Mouse (Mus musculus): ENCODE measurements around the gene Glrp1.

Glrp1 gene

DNA sequence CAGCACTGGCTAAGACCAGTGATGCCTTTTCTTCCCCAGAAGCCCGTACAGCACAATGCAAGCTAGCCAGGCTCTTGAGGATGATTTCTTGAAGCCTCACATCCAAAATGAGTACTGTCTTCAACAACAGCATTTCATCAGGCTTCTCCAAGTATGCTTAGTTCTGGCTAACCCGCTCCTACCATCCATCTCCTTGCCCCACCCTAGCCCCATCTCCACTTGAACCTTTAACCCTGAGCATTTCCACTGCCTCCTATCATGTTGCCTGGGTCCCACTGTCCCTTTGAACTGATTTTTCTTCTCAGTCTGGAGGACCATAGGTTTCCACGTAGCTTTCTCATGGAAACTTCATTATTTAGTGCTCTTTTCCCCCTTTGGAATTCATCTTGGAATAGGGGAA lies 17.5 kb downstream of the Glrp1 start:
- no peak for DNase-seq (ENCODE audit: low spot score in 2 of 2)

- peak; percentile 22 to 34 for DNase-seq (ENCODE audit: low spot score in 2 of 2)
Measured at GRCm38 (mm10) chr1:88491617-88492378, 18.1 kb downstream of the Glrp1 start.

GRCm38 (mm10) chr1:88490164-88490563 lies 19.7 kb downstream of the Glrp1 start:
- no peak for DNase-seq (ENCODE audit: low spot score in 2 of 2)

DNA sequence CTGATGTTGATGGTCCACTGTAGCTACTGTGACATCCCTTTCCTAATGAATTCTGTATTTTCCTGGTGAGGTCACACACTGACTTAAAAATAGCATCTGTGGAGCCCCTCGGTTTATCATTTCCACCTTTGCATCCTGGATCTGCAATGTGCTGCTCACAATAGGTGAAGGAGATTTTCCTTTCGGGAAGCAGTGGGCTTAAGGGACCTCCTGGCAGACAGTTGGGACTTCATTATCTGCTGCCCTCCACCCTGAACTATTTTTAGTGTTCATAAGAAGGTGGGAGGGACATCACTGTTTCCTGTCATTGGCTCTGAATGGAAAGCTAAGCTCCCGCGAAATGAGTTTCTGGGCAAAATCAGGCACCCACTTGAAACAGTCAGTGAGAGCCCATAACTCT lies 20.9 kb downstream of the Glrp1 start:
- no peak for DNase-seq (ENCODE audit: low spot score in 2 of 2)

- no peak for DNase-seq (ENCODE audit: low spot score in 2 of 2)
Measured at GRCm38 (mm10) chr1:88486336-88486735, 23.5 kb downstream of the Glrp1 start.

DNA sequence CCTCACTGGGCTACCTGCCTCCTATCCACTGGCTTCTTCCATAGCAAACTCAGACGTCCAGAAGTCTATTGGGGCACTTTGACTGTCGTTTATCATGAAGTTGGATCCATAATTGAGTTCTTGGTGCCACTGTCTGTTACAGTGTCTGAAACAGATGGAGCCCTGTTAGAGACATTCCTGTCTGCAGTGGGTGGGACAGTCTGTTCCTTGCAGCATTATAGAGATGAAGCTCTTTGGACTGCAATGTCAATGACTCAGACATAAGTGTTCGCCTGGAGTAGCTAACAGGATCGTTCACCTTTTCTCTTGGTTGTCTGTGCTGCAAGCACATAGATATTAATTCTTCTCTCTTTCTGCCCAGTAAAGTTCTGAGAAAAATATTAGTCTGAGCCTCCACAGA lies 25.8 kb downstream of the Glrp1 start:
- DNase-seq (ENCODE audit: low spot score in 2 of 2) = no peak

DNA sequence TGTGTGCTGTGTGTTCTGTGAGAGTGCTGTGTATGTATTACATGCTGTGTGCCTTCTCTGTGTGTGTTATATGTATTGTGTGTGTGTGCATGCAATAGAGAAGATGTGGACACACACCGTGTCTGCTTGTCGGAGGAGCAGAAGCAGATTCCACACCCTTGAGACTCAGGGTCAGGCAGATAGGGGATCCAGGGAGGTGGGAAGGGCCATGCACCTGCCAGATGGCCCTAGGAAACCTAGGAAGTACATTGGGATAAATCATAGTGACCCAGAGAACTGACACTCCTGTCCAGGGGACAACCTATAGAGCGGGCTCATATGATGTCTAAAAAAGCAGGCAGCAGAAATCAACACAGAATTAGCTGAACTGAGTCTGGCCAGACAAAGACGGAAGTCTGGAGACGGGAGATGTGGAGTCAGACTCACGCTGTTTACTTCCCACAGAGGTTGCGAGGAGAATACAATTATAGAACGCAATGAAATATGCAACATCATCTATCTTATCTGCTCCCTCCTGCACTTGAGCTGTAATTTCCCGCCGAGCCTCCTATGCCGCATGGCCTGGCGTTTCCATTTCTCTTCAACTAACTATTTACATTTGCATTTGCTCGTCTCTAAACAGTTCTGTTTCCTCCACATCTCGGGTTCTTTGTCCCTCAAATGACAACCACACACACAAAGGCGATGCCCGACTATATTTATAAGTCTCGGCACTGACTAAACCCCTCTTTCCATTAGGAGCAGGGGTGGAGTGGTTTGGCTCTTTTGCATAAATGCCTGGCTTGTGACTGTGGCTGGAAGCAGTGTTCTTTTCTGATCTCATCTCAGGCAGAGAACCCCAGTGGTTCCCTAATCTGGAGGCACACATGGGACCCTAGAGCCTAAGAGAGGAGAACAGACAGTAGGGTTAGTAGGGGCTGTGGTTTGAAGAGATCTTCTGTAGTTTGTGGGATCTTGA lies 27.4 kb downstream of the Glrp1 start:
- DNase-seq (ENCODE audit: low spot score in 2 of 2) = no peak

DNA sequence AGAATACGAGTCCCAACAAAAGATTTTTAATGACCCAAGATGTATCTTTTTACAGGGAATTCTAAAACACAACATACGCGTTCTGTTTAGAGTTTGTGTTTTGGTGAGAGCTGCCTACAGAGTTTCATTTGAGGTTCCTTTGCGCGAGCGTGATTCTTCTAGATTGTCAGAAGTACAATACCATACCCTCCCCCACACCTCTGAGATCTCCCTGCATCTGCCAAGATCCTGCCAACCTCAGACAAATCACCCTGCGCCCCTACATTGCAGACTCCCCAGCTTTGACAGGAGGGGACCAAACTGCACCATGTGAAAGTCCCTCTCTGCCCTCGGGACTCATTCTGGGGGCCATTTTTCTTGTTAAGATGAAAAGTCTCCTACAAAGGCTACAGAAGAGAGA lies 29.3 kb downstream of the Glrp1 start:
- no peak for DNase-seq (ENCODE audit: low spot score in 2 of 2)

- DNase-seq (ENCODE audit: low spot score in 2 of 2) = no peak
Measured at GRCm38 (mm10) chr1:88478205-88478604, 31.7 kb downstream of the Glrp1 start.

DNA sequence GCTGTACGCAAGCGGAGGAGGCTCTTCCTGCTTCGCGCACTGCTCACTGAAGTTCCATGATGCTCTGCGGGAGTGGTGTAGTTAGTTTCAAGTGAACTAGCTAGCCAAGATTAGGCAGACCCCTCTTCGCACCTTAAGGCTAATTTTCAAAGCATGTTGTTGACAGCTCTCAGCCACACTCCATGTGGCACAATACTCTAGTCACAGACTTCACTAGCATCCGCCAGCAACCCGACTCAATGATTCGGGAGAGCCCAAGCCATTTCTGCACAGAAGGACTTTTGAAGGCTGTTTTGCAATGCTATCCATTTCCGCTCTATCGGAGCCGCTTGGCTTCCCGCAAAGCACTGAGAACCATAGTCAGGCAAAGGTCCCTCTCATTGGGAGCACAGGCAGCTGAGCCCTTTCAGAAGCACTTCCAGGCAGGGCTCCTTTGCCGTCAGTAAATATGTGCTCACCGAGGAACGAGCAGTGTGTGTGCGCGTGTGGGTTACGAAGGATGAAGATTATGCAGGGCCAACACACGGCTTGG lies 33.2 kb downstream of the Glrp1 start:
- DNase-seq (ENCODE audit: low spot score in 2 of 2) = no peak

GRCm38 (mm10) chr1:88475502-88475953 lies 34.3 kb downstream of the Glrp1 start:
- DNase-seq (ENCODE audit: low spot score in 2 of 2) = peak in 1 of 2 experiments; percentile 15

GRCm38 (mm10) chr1:88474598-88474997 lies 35.3 kb downstream of the Glrp1 start:
- no peak for DNase-seq (ENCODE audit: low spot score in 2 of 2)

DNA sequence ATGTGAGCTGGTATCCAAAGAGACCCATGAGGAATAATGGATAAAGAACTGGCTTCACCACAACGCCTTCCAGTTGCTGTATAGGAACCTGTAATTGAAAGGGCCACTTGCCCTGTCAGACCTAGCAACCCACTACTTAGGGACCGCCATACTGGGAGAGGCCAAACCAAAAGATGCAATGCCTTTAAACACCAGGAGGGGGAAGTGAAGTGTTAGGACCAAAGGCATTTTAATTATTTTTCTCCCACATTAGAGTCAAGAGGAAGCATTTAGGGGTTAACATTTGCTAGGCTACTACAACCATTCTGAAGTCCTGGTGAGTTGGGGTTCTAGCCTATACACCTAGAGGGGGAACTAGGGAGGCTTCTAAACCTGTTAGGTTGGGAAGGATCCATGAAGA lies 36.0 kb downstream of the Glrp1 start:
- no peak for DNase-seq (ENCODE audit: low spot score in 2 of 2)

DNA sequence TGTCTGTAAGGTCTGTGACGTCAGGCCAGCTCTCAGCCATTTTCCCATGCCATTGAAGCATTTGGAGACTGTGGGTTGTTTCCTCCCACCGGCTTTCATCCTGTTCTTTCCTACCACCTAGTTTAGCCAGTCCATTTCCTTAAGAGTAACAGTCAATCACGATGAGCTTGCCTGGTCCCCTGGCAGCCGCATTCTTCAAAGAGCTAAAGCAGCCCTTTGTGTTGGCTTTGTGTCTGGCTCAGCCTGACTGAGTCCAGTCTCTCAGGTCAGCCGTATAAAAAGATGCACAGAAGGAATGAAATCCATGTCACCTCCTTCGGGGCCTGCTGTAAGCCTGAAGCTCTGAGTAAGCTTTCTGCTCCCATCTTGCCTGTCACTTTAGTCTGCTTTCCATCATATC lies 37.6 kb downstream of the Glrp1 start:
- DNase-seq (ENCODE audit: low spot score in 2 of 2) = no peak

GRCm38 (mm10) chr1:88469746-88470145 lies 40.1 kb downstream of the Glrp1 start:
- no peak for DNase-seq (ENCODE audit: low spot score in 2 of 2)

GRCm38 (mm10) chr1:88468335-88468734 lies 41.5 kb downstream of the Glrp1 start:
- DNase-seq (ENCODE audit: low spot score in 2 of 2) = no peak

DNA sequence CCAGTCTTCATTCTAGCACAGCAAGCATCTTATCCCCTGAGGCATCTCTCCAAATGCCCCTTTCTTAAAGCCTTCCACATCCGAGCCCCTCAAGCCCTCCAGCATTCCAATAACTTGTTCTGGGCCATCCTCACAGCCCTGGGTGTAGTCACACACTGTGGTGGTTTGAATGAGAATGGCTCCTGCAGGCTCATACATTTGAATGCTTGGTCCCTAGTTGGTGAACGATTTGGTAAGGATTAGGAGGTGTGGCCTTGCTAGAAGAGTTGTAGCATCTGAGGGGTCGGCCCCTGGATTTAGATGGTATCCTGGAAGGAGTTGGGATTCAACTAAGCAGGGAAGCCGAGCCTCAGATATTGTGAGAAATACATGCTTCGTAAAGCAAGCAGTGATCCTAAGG lies 42.0 kb downstream of the Glrp1 start:
- DNase-seq (ENCODE audit: low spot score in 2 of 2) = no peak

- DNase-seq (ENCODE audit: low spot score in 2 of 2) = no peak
Measured at GRCm38 (mm10) chr1:88466325-88467064, 43.4 kb downstream of the Glrp1 start.

DNA sequence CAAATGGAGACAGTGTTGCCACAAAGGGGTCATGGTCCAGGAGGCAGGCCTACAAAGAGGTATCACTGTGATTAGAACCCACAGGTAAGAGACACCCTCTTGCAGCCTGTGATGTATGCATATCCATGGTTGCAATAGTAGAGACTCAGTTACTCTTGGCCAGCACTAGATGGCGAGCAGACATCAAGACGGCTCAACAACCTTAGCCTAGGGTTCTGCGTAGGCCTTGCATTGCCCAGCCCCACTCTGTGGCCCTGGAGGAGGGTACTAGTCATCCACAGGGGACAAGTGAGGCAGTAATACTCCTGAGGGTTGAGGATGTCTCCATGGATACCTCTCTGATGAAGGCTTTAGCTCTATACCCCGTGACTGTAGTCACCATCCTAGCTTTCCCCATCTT lies 44.1 kb downstream of the Glrp1 start:
- DNase-seq (ENCODE audit: low spot score in 2 of 2) = no peak

DNA sequence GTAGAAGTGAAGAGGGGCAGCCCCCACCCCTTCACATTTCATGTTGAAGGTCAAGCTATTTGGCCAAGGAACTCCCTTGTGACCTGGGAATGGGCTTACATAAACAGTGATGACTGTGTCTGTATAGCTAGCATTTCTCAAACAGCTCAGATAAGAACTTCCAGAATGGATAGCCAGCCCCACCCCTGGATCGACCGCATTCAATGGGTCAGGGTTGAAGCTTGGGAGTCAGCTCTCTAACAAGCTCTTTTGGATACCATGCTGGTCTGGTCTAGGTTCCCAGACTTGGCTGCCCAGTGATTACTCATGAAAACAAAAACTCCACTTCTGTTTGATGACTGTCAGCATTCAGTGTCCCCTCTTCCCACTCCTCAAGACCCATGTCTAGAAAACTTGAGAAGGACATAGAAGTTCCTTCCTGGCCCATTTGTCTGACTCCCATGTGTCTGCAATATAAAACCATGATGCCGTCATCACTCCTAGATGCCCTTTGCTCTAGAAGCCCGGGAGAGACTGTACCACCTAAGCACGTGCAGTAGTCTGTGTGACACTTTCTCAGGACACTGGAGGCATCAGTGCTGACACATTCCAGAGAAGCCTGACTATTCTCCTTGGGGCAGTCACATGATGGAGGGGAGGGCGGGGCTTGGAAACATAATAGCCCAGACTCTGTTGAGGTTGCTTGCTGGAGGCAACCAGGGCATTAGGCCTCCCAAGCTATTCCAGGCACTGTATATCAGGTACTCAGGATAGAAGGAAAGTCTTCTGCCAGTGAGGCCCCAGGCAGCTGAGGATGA lies 45.6 kb downstream of the Glrp1 start:
- no peak for DNase-seq (ENCODE audit: low spot score in 2 of 2)

GRCm38 (mm10) chr1:88463241-88463640 lies 46.6 kb downstream of the Glrp1 start:
- DNase-seq (ENCODE audit: low spot score in 2 of 2) = no peak

All from spleen, postnatal 36 days (tissue).